Mouse (Mus musculus) urinary bladder, postnatal 25 days (tissue): Measurements from ENCODE around the gene Ckap4.
A peak's percentile ranks its signal among the peaks of the same experiment; 100 is the strongest.
"Not testable (repeated sequence)": the region's sequence is repeated elsewhere in the genome, so short reads cannot be mapped to it uniquely, and the experiment has no call there.

Experiments used
- DNase-seq: peaks from one replicate; pipeline ENCODE4 v3.0.0; 2022; ENCODE audit warnings: low spot score

Ckap4 gene

DNA sequence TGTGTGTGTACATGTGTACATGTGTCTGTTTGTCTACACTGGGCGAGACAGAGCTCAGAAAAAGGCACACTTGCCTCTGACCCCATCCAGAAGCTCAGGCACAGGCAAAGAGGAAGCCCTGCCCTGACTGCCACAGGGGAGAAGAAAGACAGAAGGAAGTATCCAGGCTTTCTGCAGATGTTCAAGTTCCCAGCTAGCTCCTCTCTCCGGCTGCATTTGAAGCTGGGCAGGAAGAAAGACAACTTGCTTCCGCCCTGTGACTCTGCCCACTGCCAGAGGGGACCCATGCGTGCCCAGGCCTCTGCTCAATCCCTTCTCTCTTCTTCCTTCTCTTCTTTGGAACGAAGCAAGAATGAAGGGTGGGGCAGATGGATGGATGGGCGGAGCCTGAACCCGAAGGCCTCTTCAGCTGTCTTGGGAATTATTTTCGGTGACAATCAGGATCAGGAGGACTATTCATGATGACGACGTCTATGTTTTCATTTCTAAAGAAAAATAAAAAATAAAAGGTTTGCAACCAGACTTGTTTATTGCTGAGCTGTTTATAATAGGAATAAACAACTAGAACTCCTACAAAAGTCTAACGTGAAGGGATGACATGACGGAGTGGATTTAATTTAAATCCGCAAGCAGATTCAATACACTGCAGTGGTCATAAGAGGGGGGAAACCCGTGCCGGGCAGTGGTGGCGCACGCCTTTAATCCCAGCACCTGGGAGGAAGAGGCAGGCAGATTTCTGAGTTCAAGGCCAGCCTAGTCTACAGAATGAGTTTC is 15.5 kb upstream of the Ckap4 start:
- DNase-seq: no peak

DNA sequence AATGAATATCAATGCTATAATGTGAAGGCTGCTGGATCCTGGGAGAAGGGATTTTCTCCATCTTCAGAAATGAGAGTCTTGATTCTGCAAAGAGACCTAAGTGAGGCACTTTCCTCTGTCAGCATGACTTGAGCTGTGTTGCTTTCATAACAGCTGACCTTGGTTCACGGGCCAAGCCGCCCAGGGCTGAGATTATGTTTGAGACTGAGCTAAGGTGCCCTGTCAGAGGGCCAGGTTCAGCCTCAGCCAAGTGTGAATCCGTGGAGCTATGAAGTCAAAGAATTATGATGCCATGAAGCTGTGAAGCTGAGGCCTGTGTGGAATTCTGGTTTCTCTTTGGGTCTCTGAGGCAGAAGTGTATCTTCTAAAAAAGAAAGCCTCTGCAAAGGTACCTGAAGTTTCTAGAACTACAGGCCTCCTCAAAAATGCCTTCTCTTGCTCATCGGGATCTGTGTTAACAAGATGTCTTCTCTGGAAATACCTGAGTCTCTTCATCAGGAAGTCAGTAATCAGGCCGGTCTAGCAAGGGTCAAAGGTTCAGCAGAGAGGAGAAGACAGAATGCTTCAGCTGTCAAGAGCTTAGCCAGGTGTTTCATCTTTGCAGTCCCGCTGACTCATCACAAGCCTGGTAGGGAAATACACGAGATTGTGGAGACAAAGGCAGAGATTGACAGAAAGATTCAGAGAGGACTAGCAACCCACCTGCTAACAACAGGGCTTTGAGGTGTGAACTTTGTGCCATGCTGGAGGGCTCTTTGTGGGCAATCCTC is 11.2 kb upstream of the Ckap4 start:
- no peak for DNase-seq

DNA sequence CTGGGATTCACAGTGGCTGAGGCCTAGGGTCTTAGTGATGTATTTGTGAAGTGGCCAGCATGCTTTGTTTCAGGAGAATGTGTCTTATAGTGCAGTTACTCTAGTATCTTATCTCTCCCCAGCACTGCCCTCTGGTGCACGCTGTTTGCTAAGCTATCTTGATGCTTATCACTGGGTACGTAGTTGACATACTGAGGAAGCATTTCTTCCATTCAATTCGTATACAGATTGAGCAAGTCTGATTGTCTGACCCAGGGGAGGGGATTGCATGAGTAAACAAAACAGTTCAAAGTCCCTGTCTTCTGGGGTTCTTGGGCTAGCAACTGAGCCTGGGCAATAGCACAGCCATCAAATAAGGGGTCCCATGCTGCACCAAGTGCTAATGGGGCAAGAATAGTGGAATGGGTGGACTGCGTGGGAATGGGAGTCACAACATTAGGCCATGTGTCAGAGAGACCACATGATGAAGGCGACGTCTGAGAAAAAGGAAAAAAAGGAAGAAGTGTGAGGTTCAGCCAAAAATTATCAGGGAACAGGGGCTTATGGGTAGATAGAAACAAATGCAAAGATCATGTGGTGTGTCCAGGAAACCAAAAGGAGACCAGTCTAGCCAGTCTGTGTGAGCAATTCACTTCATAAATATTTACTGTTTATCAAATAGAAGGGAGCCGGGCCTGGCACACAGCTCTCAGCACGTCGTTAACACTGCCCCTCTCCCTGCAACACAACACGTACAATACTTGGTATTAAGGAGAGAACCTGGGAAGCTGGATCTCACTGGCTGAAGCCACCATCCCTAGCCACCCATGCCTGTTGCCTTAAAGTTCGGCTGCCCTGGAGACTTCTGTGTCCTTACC is 9.2 kb upstream of the Ckap4 start:
- no peak for DNase-seq

DNA sequence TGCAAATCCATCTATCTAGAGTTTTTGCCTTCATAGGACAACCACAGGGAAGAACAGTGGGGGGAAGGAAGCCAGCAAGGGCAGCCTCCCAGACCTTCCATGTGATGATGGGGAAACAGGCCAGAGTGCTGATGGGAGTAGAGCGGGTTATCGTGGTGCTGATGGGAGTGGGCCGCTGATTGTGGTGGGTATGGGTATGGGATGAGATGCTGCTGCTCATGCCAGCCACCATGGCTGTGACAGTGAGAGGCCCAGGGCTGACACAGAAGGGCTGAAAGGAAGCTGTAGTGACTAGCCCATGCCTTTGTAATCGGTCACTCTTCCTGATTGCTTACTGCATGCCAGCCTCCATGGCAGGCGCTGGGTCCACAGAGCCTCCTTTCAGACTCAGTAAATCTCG is 5.8 kb upstream of the Ckap4 start:
- DNase-seq: no peak

DNA sequence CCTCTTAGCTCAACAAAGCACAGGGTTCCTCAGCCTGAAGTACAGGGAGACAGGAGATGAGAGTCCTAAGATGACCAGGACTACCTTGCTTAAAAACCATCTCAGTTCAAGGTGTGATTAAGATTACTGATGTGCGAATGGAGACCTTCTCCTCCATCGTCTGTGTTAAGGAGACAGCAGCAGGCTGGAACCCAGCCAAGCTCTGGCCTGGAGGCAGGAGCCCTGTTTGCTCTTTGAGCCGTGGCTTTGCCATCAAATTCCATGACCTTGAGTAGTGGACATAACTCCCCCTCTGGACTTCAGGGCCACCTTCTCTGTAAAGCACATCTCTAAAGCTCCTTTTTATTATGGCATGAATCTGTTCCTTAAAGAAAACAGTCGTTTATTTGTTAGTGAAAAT is 2.0 kb upstream of the Ckap4 start:
- DNase-seq: no peak

DNA sequence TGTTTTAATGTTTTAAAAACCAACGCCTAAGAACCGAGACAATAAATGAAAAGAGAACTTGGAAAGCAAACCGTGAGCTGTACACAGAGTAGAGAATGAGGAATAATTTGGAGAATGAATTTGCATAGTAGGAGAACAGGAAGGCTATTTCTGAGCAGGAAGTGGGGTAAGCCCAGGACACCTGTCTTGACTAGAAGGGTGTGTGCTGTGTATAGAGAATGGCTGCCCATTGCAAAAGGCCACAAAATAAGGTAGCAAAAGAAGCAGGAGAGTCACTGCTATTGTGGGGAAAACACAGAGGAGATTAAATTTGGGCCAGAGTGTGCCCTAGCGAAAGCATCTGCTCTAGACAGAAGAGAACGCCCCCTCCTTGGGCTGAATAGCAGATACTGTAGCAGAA is 1.6 kb upstream of the Ckap4 start:
- DNase-seq: no peak

DNA sequence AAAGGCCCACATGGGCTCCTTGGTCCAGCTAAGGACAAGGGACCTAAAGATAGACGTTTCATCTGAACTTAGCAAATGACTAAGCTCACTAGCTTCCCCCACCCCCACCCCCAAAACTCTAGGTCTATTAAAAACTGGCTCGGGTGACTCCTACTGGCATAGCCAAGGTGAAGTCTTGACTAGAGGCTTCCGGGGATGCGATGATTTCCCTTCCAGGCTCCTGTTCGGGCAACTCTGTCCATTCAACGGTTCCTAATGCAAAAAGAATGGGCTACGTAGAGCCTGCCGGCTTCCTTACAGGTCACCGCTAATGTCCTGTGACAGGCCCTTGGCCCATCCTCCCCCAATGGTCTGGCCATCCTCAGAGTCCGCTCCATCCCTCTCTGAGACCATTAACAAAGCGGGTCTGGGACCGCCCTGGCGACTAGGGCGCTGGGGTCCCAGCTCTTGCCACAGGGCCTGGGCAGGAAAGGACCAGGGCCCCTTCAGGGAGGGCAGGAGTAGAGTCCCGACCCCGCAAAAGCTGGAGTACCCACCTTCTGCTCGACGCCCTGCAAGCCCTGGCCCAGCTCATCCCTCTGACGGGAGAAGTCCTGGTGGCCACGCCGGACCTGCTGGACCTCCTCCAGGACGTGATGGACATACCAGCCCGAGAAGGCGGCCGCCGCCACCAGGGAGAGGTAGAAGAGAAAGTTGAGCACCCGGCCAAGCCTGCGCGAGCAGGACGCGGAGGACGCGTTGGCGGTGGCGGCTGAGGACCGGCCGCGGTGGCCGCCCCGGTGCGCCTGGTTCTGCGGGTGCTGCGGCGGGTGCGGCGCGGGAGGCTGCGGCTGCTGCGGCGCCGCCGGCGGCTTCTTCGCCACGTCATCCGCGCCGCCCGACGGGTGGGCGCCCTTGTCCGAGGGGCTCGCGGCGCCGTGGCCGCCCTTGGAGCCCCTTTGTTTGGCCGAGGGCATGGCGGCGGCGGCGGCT is 665 bp downstream of the Ckap4 start:
- DNase-seq: peak; percentile 54

DNA sequence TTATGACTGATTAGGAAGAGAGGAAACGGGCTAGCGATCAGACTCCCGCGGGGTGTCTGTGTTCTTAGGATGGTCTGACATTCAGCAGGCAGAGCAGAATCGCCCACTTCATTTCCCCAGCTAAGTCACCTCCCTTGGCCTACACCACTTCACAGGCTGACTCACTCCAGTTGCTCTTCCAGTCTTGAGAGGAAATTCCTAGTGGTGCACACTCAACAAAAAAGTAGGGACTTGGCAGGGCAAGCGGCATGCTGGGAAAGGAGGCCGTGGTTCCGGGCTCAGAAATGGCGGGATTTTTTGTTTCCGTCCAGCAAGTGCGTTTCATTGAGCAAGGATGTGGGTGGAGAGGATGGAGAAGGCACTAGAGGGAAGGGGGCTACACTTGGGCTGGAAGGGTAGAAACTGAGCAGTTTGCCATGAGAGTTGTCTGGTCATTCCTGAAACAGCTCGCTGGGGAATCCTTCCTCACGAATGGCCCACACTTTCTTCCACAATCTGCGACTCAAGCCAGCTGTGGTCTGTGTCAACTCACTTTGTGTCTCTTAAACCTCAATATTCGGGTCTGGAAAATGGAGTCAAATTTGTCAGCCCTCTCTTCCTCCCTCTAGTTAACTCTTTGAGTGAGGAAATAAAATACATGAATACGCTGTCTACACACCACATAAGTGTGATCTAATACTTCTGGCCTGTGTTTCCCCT is 1.5 kb downstream of the Ckap4 start:
- peak; percentile 42 for DNase-seq

DNA sequence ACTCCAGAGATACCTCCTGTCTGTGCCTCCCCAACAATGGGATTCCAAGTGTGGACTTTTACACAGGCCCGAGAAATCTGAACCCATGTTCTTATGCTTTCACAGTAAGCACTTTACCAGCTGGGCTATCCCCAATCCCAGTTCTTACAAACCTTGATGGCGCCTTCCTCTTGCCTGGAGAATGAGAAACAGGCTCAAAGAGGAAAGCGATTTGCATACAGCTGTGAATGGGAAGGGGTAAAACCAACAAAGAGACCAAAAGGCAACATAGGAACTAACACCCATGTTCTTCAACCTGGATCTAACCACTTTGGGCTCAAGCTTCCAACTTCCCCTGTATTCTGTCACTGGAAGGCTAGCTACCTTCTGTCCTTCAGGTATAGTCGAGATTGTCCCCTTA is 2.3 kb downstream of the Ckap4 start:
- no peak for DNase-seq

DNA sequence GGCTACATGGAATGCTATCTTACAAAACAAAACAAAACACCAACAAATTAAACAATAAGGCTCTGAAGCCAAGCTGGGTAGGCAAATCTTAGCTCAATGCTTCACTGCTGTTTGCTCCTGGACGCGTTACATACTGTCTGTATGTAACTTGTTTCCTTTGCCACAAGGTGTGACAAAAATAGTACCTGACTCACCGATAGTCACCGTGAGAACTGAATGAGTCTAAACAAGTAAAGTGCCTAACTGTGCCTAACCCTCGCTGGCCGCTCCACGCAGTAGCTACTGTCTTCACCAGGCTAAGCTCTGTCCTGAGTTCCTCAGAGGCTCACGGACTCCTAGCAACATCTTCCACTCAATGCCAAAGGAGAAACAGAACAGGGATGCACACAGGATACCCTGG is 3.5 kb downstream of the Ckap4 start:
- DNase-seq: no peak

DNA sequence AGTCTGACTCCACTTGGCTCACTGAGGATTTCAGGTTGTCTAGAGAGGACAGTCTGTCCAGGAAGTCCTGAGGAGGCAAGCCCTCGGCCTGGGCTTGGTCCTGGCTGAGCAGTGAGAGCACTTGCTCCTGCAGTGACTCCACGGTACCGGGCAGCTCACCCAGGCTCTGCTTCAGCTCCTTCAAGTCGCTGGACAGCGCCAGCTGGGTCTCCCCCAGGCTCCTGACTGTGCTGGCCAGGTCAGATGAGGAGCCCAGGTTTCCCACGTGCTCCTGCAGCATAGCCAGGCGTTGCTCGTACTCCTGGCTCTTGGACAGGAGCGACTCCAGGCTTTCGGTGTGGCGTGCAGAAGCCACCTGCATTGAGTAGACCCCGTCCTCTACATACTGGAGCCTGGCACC is 6.2 kb downstream of the Ckap4 start:
- no peak for DNase-seq

DNA sequence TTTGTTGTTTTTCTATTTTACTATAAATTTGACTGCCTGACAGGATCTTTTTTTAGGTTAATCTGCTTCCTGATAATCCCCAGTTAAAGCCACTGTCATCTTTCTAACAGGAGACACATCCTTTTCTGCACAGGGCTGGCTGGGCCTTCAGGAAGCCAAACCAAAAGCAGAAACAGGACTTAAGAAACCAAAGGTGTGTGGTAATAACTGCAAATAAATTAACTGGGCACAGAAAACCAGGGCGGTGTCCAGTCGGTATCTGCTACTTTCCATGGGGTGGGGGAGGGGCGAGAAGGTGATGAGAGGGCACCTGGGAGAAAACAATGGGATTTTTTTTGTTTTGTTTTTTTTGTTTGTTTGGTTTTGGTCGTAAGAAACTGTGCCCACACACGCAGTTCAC is 6.8 kb downstream of the Ckap4 start:
- no peak for DNase-seq

DNA sequence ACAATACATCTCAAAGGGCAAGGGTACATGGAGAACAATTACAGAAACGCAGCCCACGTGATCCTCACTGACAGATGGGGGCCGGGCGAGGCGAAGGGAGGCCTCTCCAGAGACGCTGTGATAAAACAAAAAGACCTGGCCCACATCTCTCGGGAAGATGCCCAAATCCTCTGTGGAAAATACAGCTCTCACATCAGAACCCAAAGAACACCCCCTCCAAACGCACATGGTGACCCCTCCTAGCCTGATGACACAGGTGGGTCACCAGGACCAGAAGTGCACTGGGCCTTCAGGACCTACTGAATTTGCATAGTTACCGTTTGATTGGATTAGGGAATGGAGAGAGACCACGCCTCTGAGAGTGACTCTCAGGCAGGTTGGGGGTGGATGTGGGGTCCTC is 7.4 kb downstream of the Ckap4 start:
- no peak for DNase-seq

DNA sequence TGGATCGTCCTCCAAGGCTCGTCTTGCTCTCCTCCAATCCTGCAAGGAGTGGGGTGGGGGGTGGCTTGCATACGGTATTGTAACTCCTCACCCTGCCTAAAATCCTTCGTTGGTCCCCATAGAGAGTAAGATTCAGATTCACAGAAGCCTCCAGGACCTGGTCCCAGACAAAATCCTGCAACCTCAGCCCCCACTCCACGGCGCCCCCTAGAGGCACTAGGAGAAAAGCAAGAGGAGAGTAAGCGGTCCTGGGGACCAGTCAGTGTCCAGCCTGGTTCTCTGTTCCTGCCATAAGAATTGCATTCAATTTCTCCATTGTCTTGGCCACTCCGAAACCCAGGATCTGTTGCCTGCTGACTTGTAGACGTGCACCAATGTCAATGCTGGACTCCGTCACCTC is 10.2 kb downstream of the Ckap4 start:
- peak; percentile 26 for DNase-seq

DNA sequence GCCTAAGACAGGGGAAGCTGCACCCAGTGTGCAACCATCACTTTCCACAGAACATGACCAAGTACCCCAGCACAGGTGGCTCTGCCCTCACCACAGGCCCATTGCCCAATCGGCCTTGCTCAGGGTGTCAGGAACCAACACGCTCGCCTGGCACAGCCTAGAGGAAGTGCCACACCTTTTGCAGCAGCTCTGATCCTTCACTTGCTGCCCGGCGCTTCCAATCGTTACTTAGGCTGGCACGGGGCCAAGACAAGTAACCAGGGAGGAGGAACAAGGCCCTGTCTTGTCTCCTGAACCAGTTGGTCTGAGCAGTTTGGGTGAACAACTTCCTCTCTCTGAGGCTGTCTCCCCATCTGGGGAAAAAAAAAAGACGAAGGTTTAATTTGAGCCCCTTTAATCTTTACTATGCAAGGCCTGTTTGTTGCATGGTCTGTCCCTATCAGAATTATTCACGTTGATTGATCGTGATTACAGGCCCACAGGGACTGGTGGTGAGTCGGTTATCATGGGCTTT is 17.4 kb downstream of the Ckap4 start:
- peak; percentile 50 for DNase-seq

DNA sequence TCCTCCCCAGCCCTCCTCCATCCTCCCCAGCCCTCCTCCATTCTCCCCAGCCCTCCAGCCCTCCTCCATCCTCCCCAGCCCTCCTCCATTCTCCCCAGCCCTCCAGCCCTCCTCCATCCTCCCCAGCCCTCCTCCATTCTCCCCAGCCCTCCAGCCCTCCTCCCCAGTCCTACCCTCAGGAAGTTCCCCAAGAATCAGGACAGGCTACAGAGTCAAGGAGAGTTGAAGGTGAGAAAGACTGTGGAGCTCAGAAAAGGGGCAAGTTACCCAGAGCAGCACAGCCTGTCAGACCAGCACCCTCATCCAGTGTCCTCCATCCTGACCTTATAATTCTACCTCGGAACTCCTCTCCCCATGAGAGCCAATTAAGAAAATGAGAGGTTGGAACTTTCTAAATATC is 17.9 kb downstream of the Ckap4 start:
- not testable (repeated sequence) for DNase-seq

DNA sequence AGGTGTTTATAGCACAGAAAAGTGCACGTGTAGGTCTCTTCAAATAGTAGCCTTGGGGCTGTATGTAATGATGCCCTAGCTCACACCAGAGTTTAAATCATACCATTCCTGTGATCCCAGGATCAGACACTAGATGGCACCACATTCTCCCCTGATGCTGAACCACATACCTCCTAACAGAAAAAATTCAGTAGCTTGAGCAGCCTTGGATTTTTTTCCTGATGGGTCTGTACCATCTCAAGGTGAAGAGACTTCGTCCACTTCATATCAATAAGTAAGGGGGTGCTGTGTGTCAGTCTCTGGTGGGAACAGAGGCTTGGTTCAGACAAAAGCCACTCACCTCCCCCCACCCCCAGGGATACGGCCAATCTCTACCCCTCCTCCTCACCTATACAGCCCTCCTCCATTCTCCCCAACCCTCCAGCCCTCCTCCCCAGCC is 18.3 kb downstream of the Ckap4 start:
- DNase-seq: peak; percentile 74

DNA sequence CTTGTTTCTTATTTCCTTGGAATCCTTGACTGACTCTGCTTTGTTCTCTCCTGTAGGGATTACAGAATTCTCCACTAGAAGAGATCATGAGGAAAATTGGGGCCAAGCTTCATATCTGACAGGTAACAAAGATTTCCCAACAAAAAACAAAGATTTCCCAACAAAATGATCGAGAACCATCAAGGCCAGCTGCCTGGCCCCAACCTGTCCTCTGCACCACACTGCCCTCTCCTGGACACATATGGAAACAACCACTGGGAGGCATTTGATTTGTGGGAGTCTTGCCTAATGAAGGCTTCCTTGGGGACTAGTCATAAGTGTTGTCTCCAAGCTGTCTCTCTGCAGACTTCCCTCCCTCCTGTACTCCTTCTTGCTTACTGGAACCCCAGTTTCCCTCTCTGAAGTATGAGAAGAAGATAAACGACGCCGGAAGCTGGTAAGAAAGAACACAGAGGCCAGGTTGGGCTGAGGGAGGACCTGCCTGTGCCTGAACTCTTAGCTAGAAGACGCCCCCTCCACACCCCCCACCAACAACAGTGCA is 19.8 kb downstream of the Ckap4 start:
- DNase-seq: peak; percentile 77

DNA sequence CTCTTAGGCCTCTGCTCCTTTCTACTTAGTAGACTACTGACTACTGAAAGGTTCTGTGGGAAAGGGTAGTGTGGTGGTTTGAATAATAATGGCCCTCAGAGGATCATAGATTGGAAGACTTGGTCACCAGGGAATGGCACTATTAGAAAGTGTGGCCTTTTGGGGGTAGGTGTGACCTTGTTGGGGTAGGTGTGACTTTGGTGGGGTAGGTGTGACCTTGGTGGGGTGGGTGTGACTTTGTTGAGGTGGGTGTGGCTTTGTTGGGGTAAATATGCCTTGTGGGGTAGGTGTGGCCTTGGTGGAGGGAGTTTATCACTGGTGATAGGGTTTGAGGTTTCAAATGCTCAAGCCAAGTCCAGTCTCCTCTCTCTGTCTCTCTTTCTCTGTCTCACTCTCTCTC is 21.1 kb downstream of the Ckap4 start:
- DNase-seq: no peak

DNA sequence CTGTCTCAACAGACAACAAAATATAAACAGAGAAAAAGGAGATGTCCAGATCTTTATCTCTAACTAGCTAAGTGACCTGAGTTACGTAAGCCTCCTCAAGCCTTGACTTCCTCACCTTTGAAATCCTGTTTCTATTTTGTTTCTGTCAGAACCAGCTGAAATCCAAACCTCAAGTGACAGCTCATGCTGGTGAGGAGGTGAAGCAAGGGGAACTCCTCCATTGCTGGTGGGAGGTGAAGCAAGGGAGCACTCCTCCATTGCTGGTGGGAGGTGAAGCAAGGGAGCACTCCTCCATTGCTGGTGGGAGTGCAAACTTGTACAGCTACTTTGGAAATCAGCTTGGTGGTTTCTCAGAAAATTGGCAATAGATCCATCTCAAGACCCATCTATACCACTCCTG is 25.3 kb downstream of the Ckap4 start:
- DNase-seq: no peak
